Mouse (Mus musculus): ENCODE data around the gene Jund.

Jund gene

GRCm38 (mm10) chr8:70674109-70674508, 24.6 kb upstream of the Jund start:
- DNase-seq (ENCODE audit: low read depth, low spot score) = no peak

GRCm38 (mm10) chr8:70674716-70675115, 24.0 kb upstream of the Jund start:
- DNase-seq (ENCODE audit: low read depth, low spot score) = no peak

GRCm38 (mm10) chr8:70675336-70675735, 23.4 kb upstream of the Jund start:
- DNase-seq (ENCODE audit: low read depth, low spot score) = no peak

- no peak for DNase-seq (ENCODE audit: low read depth, low spot score)
These were observed 21.2 kb upstream of the Jund start for GRCm38 (mm10) chr8:70677451-70678080.

GRCm38 (mm10) chr8:70678679-70679078, 20.1 kb upstream of the Jund start:
- DNase-seq (ENCODE audit: low read depth, low spot score) = no peak

- no peak for DNase-seq (ENCODE audit: low read depth, low spot score)
These were observed 19.3 kb upstream of the Jund start for GRCm38 (mm10) chr8:70679404-70679803.

GRCm38 (mm10) chr8:70680039-70680438, 18.7 kb upstream of the Jund start:
- DNase-seq (ENCODE audit: low read depth, low spot score) = no peak

- DNase-seq (ENCODE audit: low read depth, low spot score) = no peak
These were observed 17.3 kb upstream of the Jund start for GRCm38 (mm10) chr8:70681410-70681809.

- DNase-seq (ENCODE audit: low read depth, low spot score) = no peak
These were observed 16.6 kb upstream of the Jund start for GRCm38 (mm10) chr8:70682193-70682592.

GRCm38 (mm10) chr8:70682692-70683091, 16.1 kb upstream of the Jund start:
- DNase-seq (ENCODE audit: low read depth, low spot score) = no peak

- no peak for DNase-seq (ENCODE audit: low read depth, low spot score)
These were observed 14.5 kb upstream of the Jund start for GRCm38 (mm10) chr8:70684291-70684690.

GRCm38 (mm10) chr8:70687576-70687975, 11.2 kb upstream of the Jund start:
- DNase-seq (ENCODE audit: low read depth, low spot score) = no peak

GRCm38 (mm10) chr8:70688136-70688535, 10.6 kb upstream of the Jund start:
- DNase-seq (ENCODE audit: low read depth, low spot score) = no peak

GRCm38 (mm10) chr8:70689892-70690390, 8.8 kb upstream of the Jund start:
- DNase-seq (ENCODE audit: low read depth, low spot score) = no peak

GRCm38 (mm10) chr8:70691230-70691629, 7.5 kb upstream of the Jund start:
- no peak for DNase-seq (ENCODE audit: low read depth, low spot score)

- DNase-seq (ENCODE audit: low read depth, low spot score) = peak; percentile 93
These were observed 7.0 kb upstream of the Jund start for GRCm38 (mm10) chr8:70691727-70692231.

GRCm38 (mm10) chr8:70693636-70694035, 5.1 kb upstream of the Jund start:
- no peak for DNase-seq (ENCODE audit: low read depth, low spot score)

GRCm38 (mm10) chr8:70695318-70696018, 3.3 kb upstream of the Jund start:
- DNase-seq (ENCODE audit: low read depth, low spot score) = no peak

- DNase-seq (ENCODE audit: low read depth, low spot score) = peak; percentile 81
These were observed 2.5 kb upstream of the Jund start for GRCm38 (mm10) chr8:70696019-70696885.

- no peak for DNase-seq (ENCODE audit: low read depth, low spot score)
These were observed 1.8 kb upstream of the Jund start for GRCm38 (mm10) chr8:70696946-70697345.

GRCm38 (mm10) chr8:70697366-70698250, 1.1 kb upstream of the Jund start:
- DNase-seq (ENCODE audit: low read depth, low spot score) = no peak
